Mouse (Mus musculus): ENCODE data around the gene Manbal. TPM values are rescaled to one million over a fixed set of nuclear protein-coding genes. Genes with fewer than 3 reads are reported as not detected.

Gene Manbal
- total RNA-seq, 2 experiments from 2014 or later = 35.8 to 35.9 TPM

GRCm38 (mm10) chr2:157418206-157418605 lies 50.8 kb downstream of the Manbal start, which contains the start of gene Src:
Gene Src, plus strand, starts transcription at chr2:157418444.
- DNase-seq = no peak

GRCm38 (mm10) chr2:157418609-157419071 lies 51.2 kb downstream of the Manbal start:
- no peak for DNase-seq

GRCm38 (mm10) chr2:157419506-157419905 lies 52.1 kb downstream of the Manbal start:
- DNase-seq = no peak

- no peak for DNase-seq
Observed at GRCm38 (mm10) chr2:157420404-157420803, 53.0 kb downstream of the Manbal start.

- no peak for DNase-seq
Observed at GRCm38 (mm10) chr2:157422062-157422655, 54.8 kb downstream of the Manbal start.

- DNase-seq = peak; percentile 52
Observed at GRCm38 (mm10) chr2:157422854-157423705, 55.7 kb downstream of the Manbal start.

GRCm38 (mm10) chr2:157423706-157424125 lies 56.3 kb downstream of the Manbal start:
- DNase-seq = no peak

- DNase-seq = peak; percentile 57
Observed at GRCm38 (mm10) chr2:157424126-157424903, 56.9 kb downstream of the Manbal start.

GRCm38 (mm10) chr2:157424904-157425642 lies 57.7 kb downstream of the Manbal start:
- DNase-seq = no peak

- no peak for DNase-seq
Observed at GRCm38 (mm10) chr2:157425643-157425988, 58.2 kb downstream of the Manbal start.

- DNase-seq = no peak
Observed at GRCm38 (mm10) chr2:157426171-157426570, 58.8 kb downstream of the Manbal start.

- DNase-seq = no peak
Observed at GRCm38 (mm10) chr2:157427164-157427563, 59.8 kb downstream of the Manbal start.

GRCm38 (mm10) chr2:157428351-157429139 lies 61.2 kb downstream of the Manbal start:
- no peak for DNase-seq

GRCm38 (mm10) chr2:157429735-157430134 lies 62.3 kb downstream of the Manbal start:
- no peak for DNase-seq

GRCm38 (mm10) chr2:157430667-157431429 lies 63.5 kb downstream of the Manbal start:
- DNase-seq = no peak

GRCm38 (mm10) chr2:157431912-157432311 lies 64.5 kb downstream of the Manbal start:
- no peak for DNase-seq

GRCm38 (mm10) chr2:157432476-157432875 lies 65.1 kb downstream of the Manbal start:
- DNase-seq = peak; percentile 47

GRCm38 (mm10) chr2:157434041-157434440 lies 66.6 kb downstream of the Manbal start:
- DNase-seq = no peak

- peak; percentile 41 for DNase-seq
Observed at GRCm38 (mm10) chr2:157434497-157434896, 67.1 kb downstream of the Manbal start.

GRCm38 (mm10) chr2:157436496-157436895 lies 69.1 kb downstream of the Manbal start:
- DNase-seq = no peak

- no peak for DNase-seq
Observed at GRCm38 (mm10) chr2:157437123-157437522, 69.7 kb downstream of the Manbal start.
